Mouse (Mus musculus): Measurements from ENCODE around the gene Smpd2.

- no peak for TF ChIP-seq POLR2A (IDR thresholded peaks at IDR 0.05; ENCODE audit: borderline replicate concordance, insufficient read depth, low read length)
- TF ChIP-seq CTCF (IDR thresholded peaks at IDR 0.05; ENCODE audit: borderline replicate concordance, insufficient read depth, low read depth, low read length): no peak
These were observed 4.4 kb downstream of the Smpd2 start for GRCm38 (mm10) chr10:41485778-41486177.
